Mouse (Mus musculus) embryonic facial prominence, embryonic 11.5 days (tissue): ENCODE data around the gene Chrna1. TPM values are rescaled to one million over a fixed set of nuclear protein-coding genes. Genes with fewer than 3 reads are reported as not detected.

Source experiments
- ATAC-seq: fragments of 200-750 bp; cut with Nextera tagmentation; replicated peaks from 2 replicates; pipeline ENCODE4 v1.8.0; 2017; ENCODE audit warnings: low read depth; ENCODE audit not compliant: insufficient number of reproducible peaks, low FRiP score, low TSS enrichment
- DNase-seq: peaks from one replicate; pipeline ENCODE4 v3.0.0-alpha.2; 2015; ENCODE audit warnings: low spot score
- H3K27ac ChIP-seq: fragments of 300-500 bp; sonication (generic); replicated peaks from 2 replicates; pipeline ENCODE4 v1.5.1; 2014; ENCODE audit warnings: mild to moderate bottlenecking, low read depth, low read length, control low read depth
- H3K27me3 ChIP-seq: fragments of 300-500 bp; sonication (generic); 2 replicates; pipeline ENCODE4 v1.6.1; 2014; ENCODE audit warnings: mild to moderate bottlenecking, low read length, moderate library complexity, mixed read lengths; ENCODE audit not compliant: control insufficient read depth, insufficient read depth
- H3K36me3 ChIP-seq: fragments of 300-500 bp; sonication (generic); replicated peaks from 2 replicates; pipeline ENCODE4 v1.6.1; 2014; ENCODE audit warnings: low read depth, mild to moderate bottlenecking, low read length, moderate library complexity, mixed read lengths; ENCODE audit not compliant: control insufficient read depth, insufficient read depth
- H3K4me1 ChIP-seq: fragments of 300-500 bp; sonication (generic); 2 replicates; pipeline ENCODE4 v1.6.1; 2014; ENCODE audit warnings: low read length, mixed read lengths; ENCODE audit not compliant: control insufficient read depth, insufficient read depth
- H3K4me2 ChIP-seq: fragments of 300-500 bp; sonication (generic); 2 replicates; pipeline ENCODE4 v1.6.1; 2014; ENCODE audit warnings: low read depth, mild to moderate bottlenecking, control low read depth, low read length, moderate library complexity
- H3K4me3 ChIP-seq: fragments of 300-500 bp; sonication (generic); 2 replicates; pipeline ENCODE4 v1.5.1; 2014; ENCODE audit warnings: low read depth, low read length, control low read depth
- H3K9ac ChIP-seq: fragments of 300-500 bp; sonication (generic); replicated peaks from 2 replicates; pipeline ENCODE4 v1.6.1; 2014; ENCODE audit warnings: mild to moderate bottlenecking, control low read depth, low read length
- H3K9me3 ChIP-seq: fragments of 300-500 bp; sonication (generic); replicated peaks from 2 replicates; pipeline ENCODE4 v1.6.1; 2016; ENCODE audit warnings: mild to moderate bottlenecking, low read length, inconsistent platforms, mixed read lengths; ENCODE audit not compliant: control insufficient read depth
- WGBS: fragments of 180-500 bp; shearing (Covaris S2); extraction: QIAGEN DNeasy Blood & Tissue Kit; methylation state at CpG from one replicate; pipeline ENCODE4 v1.1.7; 2014; 5-methylcytosine and 5-hydroxymethylcytosine counted together
- polyA plus RNA-seq: library from polyadenylated mRNA; unstranded; fragments of >200 nt; fragmentation: Nextera tagmentation; extraction: Ambion mirVana; gene quantifications from 2 replicates; pipeline ENCODE4 v1.2.1, GENCODE M21; 2014

Gene Chrna1
- polyA plus RNA-seq, 1 experiment from 2014 or later, result 1.2 TPM

DNA sequence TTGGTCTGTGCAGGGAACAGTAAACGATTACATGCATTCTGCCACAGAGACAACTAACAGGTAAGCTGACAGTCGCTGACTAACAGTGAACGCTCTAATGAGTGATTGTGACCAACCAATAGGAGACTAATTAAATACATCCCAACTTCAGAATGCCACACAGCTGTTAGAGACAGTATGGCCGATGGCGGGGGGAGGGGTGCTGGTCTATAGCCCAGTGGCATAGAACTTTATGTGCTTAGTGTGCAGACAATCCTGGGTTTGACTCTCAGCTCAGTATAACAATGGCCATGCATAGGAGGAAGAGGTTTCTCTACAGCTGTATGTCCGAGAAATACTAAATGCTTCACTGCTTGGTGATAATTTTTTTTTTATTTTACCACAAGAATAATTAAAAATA, 57.8 kb downstream of the Chrna1 start:
- no peaks in the 10 kb centered on the region for H3K36me3 ChIP-seq
- no peak for ATAC-seq
- DNase-seq, result peak; percentile 51
- H3K4me2 ChIP-seq, result no peak overlapping the region
- H3K27me3 ChIP-seq, result no peaks in the 10 kb centered on the region
- WGBS, result 49% methylated on average over 6 of the region's 6 CpGs
- H3K9me3 ChIP-seq, result no peaks in the 10 kb centered on the region
- H3K4me1 ChIP-seq, result no peaks in the 10 kb centered on the region; the same call in 1 of the 2 replicates
- H3K4me3 ChIP-seq, result no peak overlapping the region
- H3K9ac ChIP-seq, result no peak overlapping the region
- H3K27ac ChIP-seq, result no peak overlapping the region

- H3K4me2 ChIP-seq, result no peak overlapping the region
- H3K36me3 ChIP-seq, result no peaks in the 10 kb centered on the region
- no peak overlapping the region for H3K9ac ChIP-seq
- DNase-seq (peak; percentile 41), ATAC-seq (no peak)
- no peak overlapping the region for H3K4me3 ChIP-seq
- no peak overlapping the region for H3K27ac ChIP-seq
- H3K4me1 ChIP-seq, result no peaks in the 10 kb centered on the region
- H3K9me3 ChIP-seq, result no peaks in the 10 kb centered on the region
- 16% methylated on average over 5 of the region's 5 CpGs for WGBS
- H3K27me3 ChIP-seq, result no peaks in the 10 kb centered on the region
Observed at GRCm38 (mm10) chr2:73521737-73522136, 58.4 kb downstream of the Chrna1 start.

DNA sequence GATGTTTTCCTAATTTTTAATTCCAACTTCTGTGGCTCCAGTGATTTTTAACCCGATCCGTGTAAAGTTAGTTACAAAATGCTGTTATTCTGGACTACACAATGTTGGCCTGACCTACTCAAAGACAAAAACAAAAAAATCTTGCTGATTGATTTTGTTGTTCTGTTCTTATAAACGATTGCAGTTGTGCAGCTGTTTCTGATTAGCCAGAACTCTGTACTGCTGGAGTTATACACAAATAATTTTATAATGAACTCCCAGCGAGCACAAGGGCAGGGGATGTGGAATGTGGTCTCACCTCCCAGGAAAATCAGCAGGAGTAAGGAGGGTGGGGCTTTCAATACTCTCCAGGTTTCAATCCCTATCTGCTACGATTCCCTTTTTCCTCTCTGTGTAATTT, 61.2 kb downstream of the Chrna1 start:
- no peaks in the 10 kb centered on the region for H3K36me3 ChIP-seq
- DNase-seq (peak; percentile 73), ATAC-seq (no peak)
- H3K4me2 ChIP-seq, result no peak overlapping the region
- no peaks in the 10 kb centered on the region; the same call in 1 of the 2 replicates for H3K4me1 ChIP-seq
- H3K27ac ChIP-seq, result no peak overlapping the region
- no peaks in the 10 kb centered on the region for H3K27me3 ChIP-seq
- no peak overlapping the region for H3K4me3 ChIP-seq
- H3K9me3 ChIP-seq, result no peaks in the 10 kb centered on the region
- 49% methylated on average over 5 of the region's 5 CpGs for WGBS
- no peak overlapping the region for H3K9ac ChIP-seq

DNA sequence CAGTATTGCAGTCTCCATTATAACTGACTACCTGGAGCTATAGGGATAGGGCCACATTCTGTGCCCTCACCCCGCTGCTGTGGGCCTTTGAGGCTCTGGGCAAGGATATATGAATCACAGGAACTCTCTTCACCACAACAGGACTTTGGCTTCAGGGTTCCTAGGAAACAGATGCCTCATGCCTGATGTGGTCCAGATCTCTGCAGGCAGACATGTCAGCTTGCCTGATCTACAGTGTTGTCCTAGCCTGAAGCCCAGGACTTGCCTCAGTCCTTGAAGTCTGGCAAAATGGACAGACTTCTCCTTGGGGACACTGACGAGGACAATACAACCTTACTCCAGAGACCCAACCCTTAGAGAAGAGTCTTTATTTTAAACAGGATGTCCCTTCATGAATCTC, 61.8 kb downstream of the Chrna1 start:
- H3K9me3 ChIP-seq, result no peaks in the 10 kb centered on the region
- no peak overlapping the region for H3K27ac ChIP-seq
- DNase-seq (no peak), ATAC-seq (no peak)
- H3K9ac ChIP-seq, result no peak overlapping the region
- no peak overlapping the region for H3K4me2 ChIP-seq
- H3K36me3 ChIP-seq, result no peaks in the 10 kb centered on the region
- H3K27me3 ChIP-seq, result no peaks in the 10 kb centered on the region
- H3K4me1 ChIP-seq, result no peaks in the 10 kb centered on the region; the same call in 1 of the 2 replicates
- no peak overlapping the region for H3K4me3 ChIP-seq
- WGBS, result 74% methylated on average over 2 of the region's 2 CpGs

GRCm38 (mm10) chr2:73514178-73514577, 66.0 kb downstream of the Chrna1 start:
- WGBS, result 88% methylated on average over 6 of the region's 6 CpGs
- no peak overlapping the region for H3K9ac ChIP-seq
- ATAC-seq, result no peak
- DNase-seq, result no peak
- no peaks in the 10 kb centered on the region for H3K36me3 ChIP-seq
- H3K4me1 ChIP-seq, result no peaks in the 10 kb centered on the region; the same call in 1 of the 2 replicates
- H3K27me3 ChIP-seq, result no peaks in the 10 kb centered on the region
- H3K4me2 ChIP-seq, result no peak overlapping the region
- H3K9me3 ChIP-seq, result no peaks in the 10 kb centered on the region
- no peak overlapping the region for H3K4me3 ChIP-seq
- H3K27ac ChIP-seq, result no peak overlapping the region

Other genes with a start within 250 kb of the Chrna1 start
- gene Gpr155, start 193.8 kb downstream of the Chrna1 start, polyA plus RNA-seq, result 5.9 and 7.4 TPM in 2 replicates
- gene Wipf1, start 50.6 kb downstream of the Chrna1 start, polyA plus RNA-seq, result 15.9 and 17.5 TPM in 2 replicates
- gene Chn1, start 195.0 kb upstream of the Chrna1 start, polyA plus RNA-seq, result 50.4 and 61.1 TPM in 2 replicates